Mouse (Mus musculus): Measurements from ENCODE around the gene Col19a1.
"Not testable (repeated sequence)": the region's sequence is repeated elsewhere in the genome, so short reads cannot be mapped to it uniquely, and the experiment has no call there.

Col19a1 gene

DNA sequence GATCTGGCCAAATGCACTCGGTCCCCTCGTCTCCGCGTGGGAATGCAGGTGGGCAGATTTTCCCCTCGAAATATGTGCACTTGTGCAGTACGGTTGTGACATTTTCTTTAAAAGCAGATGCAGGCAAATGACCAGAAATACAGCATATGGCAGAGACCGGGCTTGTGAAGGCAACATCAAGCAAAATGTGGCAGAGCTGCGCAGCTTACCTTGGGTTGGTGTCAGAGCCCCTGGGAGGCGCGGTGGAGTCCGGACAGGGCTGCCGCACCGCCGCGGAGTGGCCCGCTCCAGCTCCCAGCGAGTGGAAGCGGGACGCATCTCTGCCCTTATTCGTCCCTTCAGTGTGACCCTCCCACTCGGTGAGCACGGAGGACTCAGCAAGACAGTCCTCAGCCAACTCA is at the start of gene Col19a1:
Col19a1 (minus strand) TSS at position 332 of the 401 bp plus-strand sequence.
- DNase-seq (ENCODE audit: low spot score in 2 of 2) = no peak

DNA sequence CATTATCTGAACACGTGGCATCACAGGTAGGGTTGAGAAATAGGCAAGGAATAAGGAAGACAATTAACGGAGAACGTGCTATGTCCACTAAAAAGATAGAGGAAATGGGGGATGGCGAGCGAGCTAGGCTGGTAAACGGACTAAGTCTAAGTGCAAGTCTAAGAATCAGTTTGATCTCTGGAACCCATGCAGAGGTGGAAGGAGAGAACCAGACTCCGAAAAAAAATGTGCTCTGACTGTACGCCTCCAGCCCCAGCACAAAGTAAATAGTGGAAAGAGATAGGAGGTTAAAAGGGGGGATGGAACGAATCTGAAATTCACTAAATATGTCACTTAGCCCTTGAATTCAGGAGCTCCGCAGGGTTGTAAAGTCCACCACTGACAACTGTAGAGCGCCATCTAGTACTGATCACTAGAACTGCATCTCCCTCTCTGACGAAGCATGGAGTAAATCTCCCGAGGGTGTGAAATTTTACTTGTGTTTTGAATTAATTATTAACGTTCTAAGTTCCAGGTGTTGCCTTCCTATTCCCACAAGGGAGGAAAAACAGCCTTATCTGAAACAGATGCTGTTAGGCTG is 46.4 kb upstream of the Col19a1 start:
- no peak for DNase-seq (ENCODE audit: low spot score in 2 of 2)

DNA sequence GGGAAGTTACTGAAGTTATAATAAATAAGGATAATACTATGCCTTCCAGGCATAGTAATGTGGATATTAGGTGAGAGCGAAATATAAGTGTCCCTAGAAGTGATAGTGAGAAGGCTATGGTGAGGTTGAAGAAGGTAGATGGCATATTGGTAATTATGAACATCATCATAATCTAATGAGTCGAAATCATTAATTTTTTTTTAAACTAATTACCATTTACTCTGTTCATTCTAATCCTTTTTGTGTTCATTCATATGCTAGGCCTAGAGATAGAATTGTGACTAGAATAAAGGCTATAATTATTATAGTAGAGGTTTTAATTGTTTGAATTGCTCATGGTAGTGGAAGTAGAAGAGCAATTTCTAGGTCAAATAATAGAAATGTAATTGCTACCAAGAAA is 25.3 kb upstream of the Col19a1 start:
- DNase-seq (ENCODE audit: low spot score in 2 of 2) = not testable (repeated sequence)

DNA sequence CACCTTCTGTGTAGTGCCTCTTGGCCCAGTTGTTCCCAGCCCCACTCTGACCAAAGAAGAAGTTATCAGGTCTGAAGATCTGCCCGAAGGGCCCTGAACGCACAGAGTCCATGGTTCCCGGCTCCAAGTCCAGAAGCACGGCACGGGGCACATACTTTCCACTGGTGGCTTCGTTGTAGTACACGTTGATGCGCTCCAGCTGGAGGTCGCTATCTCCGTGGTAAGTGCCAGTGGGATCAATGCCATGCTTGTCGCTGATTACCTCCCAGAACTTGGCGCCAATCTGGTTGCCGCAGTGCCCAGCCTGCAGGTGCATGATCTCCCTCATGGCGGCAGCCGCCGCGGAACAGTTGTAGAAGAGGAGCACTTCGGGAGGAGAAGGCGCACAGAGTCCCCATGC is 7.8 kb upstream of the Col19a1 start:
- DNase-seq (ENCODE audit: low spot score in 2 of 2) = no peak

DNA sequence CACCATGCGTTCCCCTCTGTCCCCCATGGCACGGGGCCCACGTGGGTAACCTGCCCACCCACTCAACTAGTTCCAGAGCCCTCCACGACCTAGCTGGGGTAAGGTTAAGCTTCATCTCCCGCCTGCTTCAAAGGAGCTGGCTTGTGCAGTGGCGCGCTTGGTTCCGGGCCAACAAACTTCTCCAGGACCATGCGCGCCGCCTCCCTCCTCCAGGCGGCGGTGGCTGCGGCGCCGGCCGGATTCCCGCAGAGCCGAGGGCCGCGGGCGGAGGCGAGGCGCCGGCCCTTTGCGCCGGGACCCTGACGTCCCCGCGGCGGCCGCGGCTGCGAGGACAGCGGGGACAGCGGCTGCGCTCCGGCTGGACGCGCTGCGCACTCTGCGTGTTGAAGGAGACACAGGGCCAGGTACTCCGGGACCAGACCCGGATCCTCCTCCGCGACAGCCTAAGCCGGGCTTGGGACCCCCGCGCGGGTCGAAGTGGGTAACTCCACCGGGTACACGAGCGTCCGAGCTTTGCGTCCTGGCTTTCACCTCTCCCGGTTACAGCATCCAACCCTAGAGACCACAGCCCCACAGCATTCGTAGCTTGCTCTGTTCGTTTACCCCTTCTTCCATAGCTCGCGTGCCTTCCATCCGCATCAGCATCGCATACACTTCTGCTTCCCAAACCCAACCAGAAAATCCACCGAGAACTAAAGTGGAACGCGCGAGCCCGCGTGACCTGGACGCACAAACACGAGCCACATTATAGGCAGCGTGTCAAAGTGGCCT is 717 bp downstream of the Col19a1 start:
- DNase-seq (ENCODE audit: low spot score in 2 of 2) = no peak

DNA sequence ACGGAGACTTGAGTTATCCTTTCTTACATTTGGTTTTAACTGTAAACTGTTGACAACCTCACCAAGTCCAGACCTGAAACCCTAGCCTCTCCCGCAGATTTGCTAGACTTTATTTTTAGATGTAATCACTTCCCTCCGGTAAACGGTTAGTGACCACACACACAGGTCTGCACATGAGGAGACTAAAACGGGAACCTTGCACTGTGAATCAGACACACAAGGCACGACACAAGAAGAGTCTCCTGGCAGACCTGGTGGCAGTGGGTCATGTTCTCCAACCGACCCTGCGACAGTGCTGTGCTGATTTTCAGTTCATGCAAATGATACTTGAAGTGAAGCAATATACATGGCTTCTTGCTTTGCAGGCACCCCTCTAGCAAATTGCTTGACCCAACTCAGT is 14.7 kb downstream of the Col19a1 start:
- DNase-seq (ENCODE audit: low spot score in 2 of 2) = no peak

DNA sequence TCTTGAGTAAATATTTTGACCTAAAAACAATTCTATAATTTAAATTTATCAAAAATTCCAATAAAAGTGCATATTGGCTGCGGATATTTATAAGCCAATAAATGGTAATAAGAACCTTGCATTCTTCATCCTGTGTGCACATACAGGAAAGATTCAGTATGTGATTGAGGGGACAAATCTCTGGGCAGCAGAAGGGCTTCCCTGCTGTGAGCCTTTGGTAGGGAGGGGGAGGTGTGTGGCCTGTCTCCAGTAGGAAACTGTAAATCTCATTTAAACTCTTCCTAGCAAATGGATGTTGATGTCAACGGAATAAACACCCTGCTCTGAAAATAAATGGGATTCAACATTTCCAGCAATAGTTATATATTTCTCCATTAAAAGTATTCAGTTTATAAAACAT is 23.2 kb downstream of the Col19a1 start:
- no peak for DNase-seq (ENCODE audit: low spot score in 2 of 2)

DNA sequence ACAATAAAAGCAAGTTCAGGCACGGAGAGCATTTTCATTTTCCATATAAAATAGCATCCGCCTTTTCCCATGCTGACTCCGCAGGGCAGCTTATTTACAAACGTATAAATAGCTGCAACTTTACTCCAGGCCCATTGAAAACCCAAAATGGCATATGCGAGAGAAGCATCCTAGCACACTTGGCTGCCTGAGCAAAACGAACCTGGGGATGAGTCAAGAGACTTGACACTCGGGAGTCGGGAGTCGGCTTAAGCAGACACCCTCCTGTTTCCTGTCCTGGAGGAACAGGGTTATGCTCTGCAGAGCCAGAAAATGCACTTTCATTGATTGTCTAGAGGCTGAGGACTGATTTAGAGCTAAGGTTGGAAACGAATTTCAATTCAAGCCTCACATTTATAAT is 29.3 kb downstream of the Col19a1 start:
- DNase-seq (ENCODE audit: low spot score in 2 of 2) = no peak

DNA sequence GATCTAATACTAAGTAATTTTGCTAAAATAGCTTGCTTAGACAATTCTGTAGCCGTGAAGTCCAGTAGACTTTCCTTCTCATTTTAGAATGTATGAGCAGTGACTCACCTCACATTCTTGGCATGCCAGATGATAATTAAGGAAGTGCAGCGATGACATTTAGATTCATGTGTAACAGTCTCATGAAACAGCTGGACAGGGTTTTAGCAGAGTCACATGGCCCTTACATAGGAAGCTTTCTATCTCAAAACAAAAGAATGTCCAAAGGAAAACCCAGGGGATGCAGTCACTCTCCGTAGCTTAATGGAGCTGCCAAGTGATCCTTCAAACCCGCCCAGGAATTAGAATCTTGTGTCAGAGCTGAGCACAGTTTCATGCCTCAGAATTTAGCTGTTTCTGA is 33.8 kb downstream of the Col19a1 start:
- no peak for DNase-seq (ENCODE audit: low spot score in 2 of 2)

DNA sequence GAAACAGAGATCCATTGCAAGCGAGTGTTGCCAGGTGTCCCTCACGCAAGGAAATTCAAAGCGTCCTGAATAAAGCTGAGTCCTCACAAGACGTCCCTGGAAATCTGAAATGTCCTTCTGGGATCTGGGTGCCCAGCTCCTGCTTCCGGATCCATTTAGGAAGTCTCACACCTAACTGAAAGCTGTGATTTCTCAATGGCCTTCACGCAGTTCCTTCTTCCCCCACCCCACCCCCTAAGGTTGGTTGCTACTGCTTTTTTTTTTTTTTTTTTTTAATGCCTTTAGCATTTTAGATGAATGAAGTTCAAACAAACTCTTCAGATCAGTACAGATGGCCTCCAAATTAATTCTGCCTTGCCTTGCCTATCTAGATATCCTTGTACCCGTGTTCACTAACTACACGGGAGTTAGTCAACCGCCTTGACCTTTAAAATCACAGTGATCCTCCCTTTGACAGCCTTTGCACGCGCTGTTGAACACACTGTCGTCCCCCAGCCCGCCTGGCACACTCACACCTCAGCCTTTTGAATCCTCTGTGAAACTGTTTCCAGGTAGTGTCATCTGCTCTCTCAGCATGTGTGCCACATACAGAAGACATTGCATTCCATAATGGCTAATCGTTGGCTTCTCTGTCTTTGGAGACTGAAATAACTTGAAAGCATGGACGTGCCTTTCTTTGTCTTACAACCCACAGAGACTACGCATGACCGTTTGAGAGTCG is 36.6 kb downstream of the Col19a1 start:
- no peak for DNase-seq (ENCODE audit: low spot score in 2 of 2)

DNA sequence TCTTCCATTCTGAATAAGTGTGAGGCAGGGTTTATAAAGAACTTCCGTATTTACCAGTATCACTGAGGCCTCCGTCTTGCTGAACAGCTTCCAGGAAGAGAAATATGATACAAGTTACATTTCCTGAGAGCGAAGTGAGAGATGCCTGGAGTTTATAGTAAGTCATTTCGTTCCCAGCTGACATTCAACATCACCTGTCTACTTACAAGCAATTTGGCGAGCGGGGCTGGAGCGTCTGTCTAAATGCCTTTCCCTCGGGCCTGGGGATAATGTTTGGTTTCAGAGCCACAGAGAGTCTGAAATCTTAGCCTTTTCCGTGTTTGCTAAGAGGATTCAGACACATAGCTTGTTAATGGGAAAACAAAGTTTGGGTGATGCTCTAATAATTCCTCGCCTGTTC is 37.2 kb downstream of the Col19a1 start:
- no peak for DNase-seq (ENCODE audit: low spot score in 2 of 2)

DNA sequence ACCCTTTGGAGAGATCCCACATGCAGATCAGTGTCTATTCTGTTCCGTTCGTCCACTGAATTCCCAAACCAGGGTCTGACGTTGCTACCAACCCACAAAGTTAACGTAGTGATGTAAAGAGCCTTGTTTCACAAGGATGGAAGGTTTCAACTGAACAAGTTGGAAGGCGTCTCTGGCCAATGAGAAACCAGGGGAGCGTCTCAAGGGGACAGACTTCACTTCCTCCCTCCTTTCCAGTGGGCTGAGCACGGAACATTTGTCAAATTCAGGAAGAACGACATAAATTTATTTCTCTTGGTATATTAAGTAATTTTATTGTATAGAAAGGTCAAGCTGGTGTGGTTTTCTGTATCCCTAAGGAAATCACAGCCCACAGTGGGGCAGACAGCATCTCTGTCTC is 38.2 kb downstream of the Col19a1 start:
- DNase-seq (ENCODE audit: low spot score in 2 of 2) = no peak

DNA sequence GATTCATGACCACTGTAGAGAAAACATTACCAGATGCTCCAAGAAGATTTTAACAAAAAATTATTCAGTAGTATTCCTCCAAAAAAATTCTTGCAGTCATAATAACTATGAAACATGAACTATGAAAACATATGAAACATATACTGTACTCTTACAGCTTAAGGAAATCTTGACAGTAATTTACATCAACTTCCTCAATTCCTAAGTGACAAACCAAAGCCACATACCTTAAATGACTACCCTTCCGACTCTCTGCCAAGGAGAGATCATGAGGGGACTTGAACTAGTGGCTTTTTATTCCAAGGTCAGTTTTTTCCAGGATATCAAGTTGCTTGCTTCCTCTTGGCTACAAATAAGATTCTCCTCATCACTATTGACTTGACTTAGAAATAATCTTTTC is 39.7 kb downstream of the Col19a1 start:
- DNase-seq (ENCODE audit: low spot score in 2 of 2) = no peak

DNA sequence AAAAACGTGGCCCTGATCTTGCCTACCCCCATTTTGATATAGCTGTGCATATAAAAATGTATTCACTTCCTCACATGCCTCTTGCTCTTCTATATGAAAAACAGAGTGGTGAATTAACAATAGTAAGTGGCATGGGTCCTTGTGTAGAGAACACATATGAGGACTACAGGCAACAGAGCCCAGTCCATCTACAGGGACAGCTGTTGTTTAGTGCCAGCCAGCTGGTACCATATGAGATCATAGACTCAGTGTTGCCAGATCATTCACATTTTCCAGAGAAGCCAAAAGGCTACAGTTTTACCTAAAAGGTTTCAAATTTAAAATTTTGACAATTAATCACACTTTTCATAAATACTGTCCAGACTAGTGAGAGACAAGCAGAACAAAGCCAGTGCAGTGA is 47.4 kb downstream of the Col19a1 start:
- no peak for DNase-seq (ENCODE audit: low spot score in 2 of 2)

DNA sequence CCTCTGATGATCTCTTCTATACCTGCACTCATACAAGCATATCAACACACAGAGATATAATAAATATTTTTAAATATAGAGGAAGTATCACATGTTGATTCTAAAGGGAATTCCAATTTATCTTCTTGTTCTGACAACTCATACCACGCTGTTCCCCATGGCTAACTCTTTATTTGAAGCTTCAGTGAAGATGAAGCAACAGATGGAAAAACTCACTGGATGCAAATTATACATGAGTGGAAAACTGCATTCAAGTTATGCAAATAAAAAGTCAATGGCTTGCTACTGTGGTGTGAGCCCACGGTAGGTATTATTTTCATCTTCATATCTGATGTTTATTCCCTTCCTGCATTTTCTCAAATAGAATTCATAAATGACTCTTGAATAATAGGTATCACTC is 60.1 kb downstream of the Col19a1 start:
- no peak for DNase-seq (ENCODE audit: low spot score in 2 of 2)

DNA sequence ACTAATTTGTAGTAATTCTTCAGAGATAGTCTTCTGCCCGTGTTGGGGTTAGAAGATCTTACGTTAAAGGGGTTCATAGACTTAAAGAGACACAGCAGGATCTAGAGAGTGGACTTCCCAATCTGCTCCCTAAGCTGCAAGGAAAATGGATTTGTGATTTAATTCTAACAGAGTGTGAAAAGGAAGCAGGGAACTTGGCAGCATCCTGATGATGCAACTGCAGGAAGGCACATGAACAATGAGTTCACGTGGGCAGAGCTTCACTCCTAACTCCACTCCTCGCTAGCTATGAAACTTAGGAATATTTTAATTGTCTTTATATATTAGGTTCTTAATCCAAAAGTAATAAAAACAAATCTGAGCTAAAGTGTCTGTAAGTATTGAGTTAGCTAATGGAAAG is 69.8 kb downstream of the Col19a1 start:
- no peak for DNase-seq (ENCODE audit: low spot score in 2 of 2)

DNA sequence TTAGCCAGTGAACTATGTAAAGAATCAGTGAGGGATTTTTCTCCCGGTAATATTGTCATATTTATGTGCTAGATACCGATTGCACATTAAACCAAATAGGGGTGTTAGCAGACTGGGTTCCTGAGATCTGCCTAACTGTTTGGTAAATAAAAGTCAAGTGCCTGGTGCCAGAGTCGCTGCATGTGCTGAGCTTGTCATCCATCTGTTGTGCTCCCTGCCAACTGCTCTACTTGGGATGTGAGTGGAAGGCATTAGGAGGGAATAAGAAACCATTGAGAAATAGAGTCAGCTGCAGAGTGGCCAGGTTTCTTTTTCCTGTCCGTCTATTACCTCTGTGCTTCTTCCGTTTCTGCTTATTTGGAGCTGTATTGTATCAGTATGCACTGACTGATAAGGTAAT is 71.9 kb downstream of the Col19a1 start:
- no peak for DNase-seq (ENCODE audit: low spot score in 2 of 2)

DNA sequence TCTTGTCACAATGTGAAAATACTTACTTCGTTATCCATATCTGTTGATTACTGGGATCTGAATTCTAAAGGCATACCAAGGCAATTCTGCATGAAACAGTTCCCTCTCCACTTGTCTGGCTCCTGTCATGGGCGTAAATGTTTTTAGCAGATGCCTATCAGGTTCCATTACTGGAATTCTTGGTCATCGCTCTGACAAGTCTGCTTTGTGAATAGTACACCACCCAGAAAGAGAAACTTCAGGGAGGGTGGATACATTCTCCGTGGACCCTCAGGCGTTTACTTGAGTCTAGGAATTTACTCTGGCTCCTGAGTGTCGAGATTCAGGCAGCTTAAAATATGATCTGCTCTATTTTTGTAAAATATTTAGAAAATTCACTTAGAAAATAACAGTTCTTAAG is 75.7 kb downstream of the Col19a1 start:
- DNase-seq (ENCODE audit: low spot score in 2 of 2) = no peak

DNA sequence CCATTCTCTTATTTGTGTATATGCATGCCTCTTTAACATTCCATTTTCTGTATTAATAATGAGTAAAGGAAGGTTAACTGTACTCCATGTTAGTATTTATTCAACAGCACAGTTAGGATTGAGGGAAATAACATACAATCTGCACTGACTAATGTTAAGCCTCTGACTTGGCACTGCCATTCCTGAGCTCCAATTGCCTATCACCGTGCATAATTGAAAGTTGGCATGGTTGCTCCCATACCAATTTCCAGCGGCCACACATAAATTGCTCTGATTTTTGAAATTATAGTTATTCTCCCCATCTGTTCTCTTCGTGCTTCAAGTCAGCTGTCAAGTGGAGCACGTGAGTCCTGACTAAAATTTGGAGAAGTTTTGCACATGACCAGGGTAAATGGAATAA is 91.9 kb downstream of the Col19a1 start:
- no peak for DNase-seq (ENCODE audit: low spot score in 2 of 2)

DNA sequence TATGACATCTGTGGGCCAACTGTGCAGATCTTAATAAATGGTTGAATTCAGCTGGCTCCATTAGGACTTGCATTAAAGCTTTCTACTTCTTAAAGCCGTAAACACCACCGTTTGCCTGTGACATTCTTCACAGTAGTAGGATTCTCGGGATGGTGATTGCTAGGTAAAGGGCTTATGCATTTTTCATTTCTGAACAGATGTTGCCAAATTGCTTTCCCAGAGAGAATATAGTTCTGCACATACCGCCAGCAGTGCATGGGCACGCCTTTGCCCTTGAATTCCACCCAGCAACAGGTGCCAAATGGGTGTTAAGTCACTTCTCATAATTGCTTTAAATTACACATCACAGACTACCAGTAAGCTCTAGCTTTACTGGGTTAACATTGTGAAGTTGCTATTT is 103.1 kb downstream of the Col19a1 start:
- no peak for DNase-seq (ENCODE audit: low spot score in 2 of 2)

DNA sequence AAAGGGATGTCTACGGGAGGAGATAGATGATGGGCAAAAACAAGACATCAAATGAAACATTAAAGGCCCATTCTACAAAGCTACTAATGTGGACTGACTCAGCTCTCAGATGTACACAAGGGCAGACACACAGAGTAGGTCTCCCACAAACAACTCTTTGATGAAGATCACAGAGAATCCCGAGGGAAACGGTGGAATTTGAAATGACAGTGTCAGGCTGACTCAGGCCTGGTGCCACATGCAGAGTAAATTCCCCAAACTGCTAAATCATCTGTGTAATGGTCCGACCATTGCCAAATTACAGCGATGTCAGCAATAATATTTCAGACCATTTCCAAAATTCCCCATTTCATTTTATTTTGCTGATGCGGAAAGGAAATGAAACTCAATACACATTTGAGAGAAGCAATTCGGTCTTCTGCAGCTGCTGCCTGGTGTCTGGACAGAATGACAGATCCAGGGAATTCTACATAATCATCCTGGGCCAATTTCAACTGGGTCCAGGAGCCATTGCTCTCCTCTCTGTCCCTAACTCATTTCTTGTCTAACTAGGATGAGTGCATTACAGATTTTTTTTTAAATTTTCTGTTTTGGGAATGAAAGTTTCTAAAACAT is 116.1 kb downstream of the Col19a1 start:
- DNase-seq (ENCODE audit: low spot score in 2 of 2) = no peak

DNA sequence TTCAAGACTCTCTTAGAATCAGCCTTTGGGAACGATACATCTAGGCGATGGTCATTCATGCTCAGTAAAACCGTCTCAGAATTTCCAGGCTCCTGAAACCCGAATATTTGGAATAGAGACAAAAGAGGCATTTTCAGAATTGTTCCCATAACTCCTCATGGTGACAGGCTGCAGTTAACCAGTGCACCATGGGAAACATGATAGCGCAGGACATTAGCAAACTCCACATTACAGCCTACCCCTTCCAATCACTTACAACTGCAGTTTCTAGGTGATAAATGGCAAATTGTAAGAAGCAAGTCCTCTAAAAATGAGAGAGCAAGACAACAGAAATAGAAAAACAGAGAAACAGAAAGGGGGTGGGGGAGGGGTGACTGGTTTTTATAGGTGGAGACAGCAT is 116.6 kb downstream of the Col19a1 start:
- no peak for DNase-seq (ENCODE audit: low spot score in 2 of 2)
